Mouse (Mus musculus) spleen, postnatal 10 days (tissue): ENCODE measurements around the gene Insyn1.

Experiments
- DNase-seq, 2 experiments: peaks; one replicate each; pipeline ENCODE4 v3.0.0; 2021 to 2022; ENCODE audit warnings: low spot score in 2 of 2

The Insyn1 gene

DNA sequence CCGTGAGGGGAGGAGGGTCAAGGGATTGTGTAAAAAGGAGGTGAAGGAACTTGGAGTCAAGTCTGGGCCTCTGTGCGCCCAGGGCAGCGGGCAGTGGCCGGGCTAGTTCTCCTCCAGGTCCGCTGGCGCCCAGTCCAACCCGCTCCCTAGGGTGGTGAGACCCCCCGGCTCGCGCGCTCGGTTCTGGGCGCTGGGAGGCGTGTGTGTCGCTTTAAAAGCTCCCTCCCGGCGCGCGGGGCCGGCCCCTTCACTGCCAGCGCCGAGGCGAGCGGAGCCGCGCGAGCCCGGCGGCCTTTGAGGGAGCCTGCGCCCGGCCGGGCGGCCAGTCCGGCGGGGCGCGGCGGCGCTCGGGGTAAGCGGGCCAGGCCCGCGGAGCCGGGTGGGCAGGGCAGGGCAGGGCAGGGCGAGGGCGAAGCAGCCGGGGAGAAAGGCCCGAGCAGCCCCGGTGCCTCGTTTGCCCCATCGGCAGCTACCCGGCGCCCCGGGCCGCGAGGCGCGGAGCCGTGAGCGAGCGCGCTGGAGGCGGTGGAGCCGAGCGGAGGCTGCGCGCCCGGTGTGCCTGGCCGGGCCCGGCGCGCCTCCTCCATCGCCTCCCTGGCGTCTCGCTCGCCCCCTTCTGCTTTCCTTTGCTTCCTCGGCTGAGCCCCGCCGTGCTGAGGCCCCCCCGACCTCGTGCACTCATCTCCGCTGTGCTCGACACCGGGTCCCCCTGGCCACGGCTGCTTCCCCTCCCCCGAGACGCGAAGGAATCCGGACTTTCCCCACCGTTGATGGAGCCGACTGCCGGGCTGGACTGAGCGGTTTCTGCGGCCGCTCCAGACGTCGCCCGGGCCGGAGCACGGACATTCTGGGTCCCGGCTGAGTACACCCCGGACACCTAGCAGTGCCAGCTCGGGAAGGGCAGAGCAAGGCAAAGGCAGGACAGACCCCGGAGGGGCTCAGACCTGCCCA is at the start of gene Insyn1:
Gene Insyn1 (plus strand): TSS at position 753 of the 951 bp plus-strand sequence.
- peak in 1 of 2 experiments; percentile 28 for DNase-seq

DNA sequence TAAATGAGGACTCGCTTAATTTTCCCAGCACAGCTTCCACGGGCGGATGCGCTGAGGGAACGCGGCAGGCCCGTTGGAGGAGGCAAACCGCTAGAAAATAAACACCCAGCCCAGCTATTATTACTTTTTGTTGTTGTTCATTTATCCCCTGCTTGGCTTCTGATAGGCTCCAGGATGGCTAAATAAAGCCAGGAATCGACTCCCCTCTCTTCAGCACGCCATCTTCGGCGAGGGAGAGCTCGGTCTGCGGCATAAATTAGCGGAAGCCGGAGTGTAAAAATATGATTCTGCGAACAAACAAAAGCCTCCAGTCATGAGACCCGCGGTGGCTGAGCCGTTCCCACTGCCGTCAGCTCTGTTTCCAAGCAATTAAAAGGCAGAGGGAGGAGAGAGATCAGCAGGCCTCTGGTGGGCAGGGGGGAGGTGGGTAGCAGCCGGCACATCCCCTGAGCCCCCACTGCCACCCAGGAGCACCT is 49.4 kb upstream of the Insyn1 start:
- DNase-seq = no peak

- no peak for DNase-seq
Measured at GRCm38 (mm10) chr9:58440100-58440499, 48.3 kb upstream of the Insyn1 start.

DNA sequence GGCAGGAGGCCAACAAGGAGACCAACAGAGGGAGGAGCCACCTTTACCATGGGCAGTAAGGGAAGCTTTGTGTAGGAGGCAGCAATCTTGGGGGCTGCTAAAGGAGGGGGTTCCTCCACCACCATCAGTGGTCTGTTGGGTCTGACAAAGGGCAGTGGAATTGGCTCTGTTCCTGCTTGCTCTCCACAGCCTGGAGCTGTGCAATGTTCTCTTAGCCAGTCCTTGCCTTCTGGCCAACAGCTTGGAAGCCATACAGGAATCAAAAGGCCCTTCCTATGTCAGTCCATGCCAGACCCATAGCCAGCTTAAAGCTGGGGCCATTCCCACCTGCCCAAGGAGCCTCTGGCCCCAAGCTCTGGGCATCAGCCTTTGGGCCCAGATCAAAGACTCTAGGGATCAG is 47.8 kb upstream of the Insyn1 start:
- DNase-seq = no peak

DNA sequence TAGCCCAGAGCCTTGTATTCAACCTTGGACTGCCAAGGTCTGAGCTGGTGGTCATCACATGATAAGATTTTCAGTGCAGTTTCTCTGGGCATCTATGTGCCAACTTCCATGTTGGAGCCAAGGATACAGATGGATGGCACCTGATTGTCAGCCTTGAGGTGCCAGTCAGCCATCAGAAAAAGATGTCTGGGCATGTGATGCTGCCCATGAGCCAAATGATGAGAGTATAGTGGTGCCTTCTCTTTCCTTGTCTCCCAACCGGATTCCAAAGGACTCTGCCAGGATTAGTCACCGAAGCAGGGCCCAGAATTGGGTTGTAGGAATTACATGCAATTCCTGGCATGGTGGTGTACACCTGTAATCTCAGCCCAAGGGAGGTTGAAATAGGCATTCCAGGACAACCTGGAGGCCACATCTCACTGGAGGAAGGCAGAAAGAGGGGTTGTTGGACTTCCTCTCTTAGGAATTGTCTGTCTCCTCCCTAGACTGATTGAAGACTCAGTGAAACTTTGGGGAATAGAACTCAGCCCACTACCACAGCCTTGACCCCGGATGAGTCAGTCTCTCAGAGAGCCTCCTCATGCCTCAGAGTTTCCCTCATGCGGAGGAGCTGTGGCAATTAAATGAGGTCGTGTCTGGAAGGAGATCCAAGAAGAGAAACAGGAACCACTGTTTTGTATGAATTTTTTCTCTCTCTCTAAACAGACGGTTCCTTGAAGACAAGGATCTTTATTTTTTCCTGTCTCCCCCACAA is 46.9 kb upstream of the Insyn1 start:
- DNase-seq = no peak

- no peak for DNase-seq
Measured at GRCm38 (mm10) chr9:58442105-58443010, 46.0 kb upstream of the Insyn1 start.

GRCm38 (mm10) chr9:58443061-58443460 is 45.3 kb upstream of the Insyn1 start:
- DNase-seq = no peak

GRCm38 (mm10) chr9:58446829-58447228 is 41.6 kb upstream of the Insyn1 start:
- DNase-seq = no peak

GRCm38 (mm10) chr9:58447997-58448595 is 40.3 kb upstream of the Insyn1 start:
- no peak for DNase-seq

GRCm38 (mm10) chr9:58449526-58449925 is 38.9 kb upstream of the Insyn1 start:
- no peak for DNase-seq

GRCm38 (mm10) chr9:58453791-58454378 is 34.5 kb upstream of the Insyn1 start:
- DNase-seq = no peak

- DNase-seq = no peak
Measured at GRCm38 (mm10) chr9:58454886-58455285, 33.5 kb upstream of the Insyn1 start.

GRCm38 (mm10) chr9:58455798-58456197 is 32.6 kb upstream of the Insyn1 start:
- DNase-seq = no peak

DNA sequence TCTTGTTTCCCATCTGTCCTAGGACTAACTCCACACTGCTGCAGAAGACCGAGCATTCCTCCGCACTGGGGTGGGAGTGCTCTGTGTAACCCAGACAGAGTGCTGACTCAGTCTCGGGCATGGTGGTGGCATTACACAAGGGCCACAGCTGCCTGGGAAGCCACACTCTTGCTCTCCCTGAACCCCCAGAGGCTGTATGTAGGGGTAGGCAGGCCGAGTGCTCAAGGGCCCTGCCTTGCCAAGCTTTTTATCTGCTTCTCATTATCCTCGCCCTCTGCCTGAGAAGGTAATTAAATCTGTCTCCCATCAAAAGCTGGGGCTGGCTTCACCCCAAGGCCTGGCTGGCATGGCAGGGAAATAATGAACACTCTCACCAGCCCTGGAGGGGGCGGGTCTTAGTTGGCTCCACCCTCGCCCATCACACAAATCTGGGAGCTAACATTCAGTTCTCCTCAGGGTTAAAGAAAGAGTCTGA is 30.9 kb upstream of the Insyn1 start:
- no peak for DNase-seq

- no peak for DNase-seq
Measured at GRCm38 (mm10) chr9:58458341-58458740, 30.1 kb upstream of the Insyn1 start.

DNA sequence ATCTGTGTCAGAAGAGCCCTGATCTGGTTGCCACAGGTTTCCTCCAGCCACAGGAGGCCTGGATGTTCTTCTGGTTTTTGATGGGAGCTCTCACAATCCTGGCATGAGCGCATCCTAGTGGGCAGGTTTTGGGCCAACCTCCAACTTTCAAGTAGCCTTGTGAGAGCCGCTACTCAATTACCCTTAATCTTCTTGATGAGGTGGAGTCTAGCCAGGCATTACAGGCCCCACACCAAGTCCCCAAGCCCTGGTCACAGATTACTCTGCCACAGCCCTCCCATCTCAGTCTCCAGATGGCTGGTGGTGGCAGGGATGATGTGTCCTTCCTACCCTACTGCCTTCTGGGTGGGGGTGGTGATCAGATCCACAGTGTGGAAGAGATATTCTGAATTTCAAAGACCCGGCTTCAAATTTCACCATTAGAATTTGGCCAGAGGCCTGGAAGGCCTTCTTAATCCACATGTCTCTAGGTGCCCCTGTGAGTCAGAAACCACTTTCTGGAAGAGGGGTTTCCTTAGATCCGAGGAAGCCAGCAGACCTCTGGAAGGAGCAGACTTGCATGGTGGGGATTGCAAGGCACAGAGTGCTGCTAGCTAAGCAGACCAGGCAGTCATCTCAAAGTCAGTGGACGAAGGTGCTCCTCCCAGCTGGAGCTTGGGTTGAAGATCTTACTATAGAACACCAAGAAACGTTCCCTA is 29.4 kb upstream of the Insyn1 start:
- no peak for DNase-seq

GRCm38 (mm10) chr9:58467345-58468025 is 20.9 kb upstream of the Insyn1 start:
- no peak for DNase-seq

- DNase-seq = no peak
Measured at GRCm38 (mm10) chr9:58470466-58470865, 17.9 kb upstream of the Insyn1 start.

DNA sequence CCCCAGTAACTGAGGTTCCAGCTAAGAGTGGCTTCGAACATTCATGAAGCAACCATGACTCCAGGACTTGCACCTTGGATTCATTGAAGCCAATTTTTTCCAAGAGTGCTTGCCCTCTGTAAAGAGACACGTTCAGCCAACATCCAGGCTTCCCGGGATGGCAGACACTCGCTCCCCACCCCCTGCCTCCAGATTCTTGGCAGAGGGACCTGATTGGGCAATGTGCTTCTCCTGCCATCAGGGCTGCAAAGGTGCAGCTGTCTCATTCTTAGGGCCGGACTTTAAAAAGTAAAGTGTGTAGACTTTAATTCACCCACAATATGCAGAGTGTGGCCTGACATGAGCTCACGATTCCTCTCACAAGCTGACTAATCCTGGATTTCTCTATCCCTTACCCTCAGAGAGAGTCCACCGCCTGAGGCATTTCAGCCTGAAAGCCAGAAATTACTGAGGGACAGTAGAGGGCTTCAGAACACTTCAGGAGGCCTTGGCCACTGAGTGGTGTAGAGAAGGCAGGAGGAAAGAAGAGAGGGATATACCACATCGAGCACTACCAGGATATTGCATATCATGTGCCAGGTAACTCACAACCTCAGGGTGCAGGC is 15.1 kb upstream of the Insyn1 start:
- DNase-seq = no peak
